Mouse (Mus musculus) myocyte (in vitro differentiated cells): Measurements from ENCODE around the gene Acox1.

Source experiments
- E2F4 ChIP-seq: IDR thresholded peaks from one replicate; pipeline ENCODE4 v1.6.1; 2011; ENCODE audit warnings: mild to moderate bottlenecking, control low read depth, moderate library complexity; ENCODE audit not compliant: insufficient read depth
- POLR2A ChIP-seq: IDR thresholded peaks from one replicate; pipeline ENCODE4 v1.6.1; 2011; ENCODE audit warnings: low read depth, mild to moderate bottlenecking, control low read depth, moderate library complexity; ENCODE audit not compliant: insufficient read length

- TF ChIP-seq POLR2A (no peak), E2F4 (no peak)
Observed at GRCm38 (mm10) chr11:116127986-116128385, 70.9 kb downstream of the Acox1 start.
